Mouse (Mus musculus) 3134 (cell line): ENCODE data around the gene Hcfc2.

Experiments
- DNase-seq: peaks from one replicate; pipeline ENCODE4 v3.0.0-alpha.2; 2011; ENCODE audit warnings: low spot score; ENCODE audit not compliant: insufficient read length; ENCODE audit errors: extremely low read depth

Hcfc2 gene

DNA sequence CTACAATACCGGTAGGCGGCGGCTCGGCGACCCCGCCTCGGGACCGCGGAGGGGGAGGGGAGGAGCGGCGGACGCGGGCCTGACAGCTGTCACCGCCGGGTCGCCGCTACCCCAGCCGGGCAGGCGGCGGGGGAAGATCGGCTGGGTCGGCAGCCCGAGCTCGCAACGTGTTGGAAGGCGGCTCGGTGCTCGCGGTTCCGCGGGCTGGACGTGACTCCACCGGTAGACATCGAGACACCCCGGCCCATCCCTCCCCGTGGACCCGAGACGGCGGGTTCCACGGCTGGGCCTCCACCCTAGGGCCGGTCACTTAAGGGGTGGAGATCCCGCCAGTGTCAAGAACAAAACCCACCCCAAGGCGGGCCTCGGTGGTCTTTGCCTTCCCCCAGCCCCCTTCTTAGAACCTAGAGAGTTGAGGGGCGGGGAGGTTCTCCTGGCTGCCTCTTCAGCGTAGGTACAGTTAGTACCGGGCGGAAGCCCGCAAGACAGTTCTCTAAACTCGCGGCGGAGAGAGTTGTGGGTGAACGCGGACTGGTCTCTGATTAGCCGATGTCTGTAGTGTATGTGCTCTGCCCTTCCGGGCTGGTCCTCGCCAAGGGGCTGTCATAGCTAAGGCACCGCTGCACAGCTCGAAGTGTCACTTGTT, 3.5 kb downstream of the Hcfc2 start:
- no peak for DNase-seq

DNA sequence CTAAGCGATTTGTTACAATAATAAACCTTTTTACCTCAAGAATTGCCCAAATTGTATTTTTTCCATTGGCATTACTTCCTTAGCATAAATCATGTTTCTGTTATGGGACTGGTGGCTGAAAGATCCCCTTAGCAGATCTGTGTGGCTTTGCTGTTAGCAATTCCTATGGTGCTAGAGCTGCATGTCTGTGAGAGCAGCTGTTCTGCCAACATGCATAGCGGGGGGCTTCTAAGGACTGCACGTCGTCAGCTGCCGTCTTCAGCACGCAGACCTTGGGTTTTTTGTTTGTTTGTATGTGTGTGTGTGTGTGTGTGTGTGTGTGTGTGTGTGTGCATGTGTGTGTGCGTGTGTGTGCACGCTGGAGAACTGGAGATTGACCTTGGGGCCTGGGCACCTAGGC, 45.4 kb downstream of the Hcfc2 start:
- no peak for DNase-seq

DNA sequence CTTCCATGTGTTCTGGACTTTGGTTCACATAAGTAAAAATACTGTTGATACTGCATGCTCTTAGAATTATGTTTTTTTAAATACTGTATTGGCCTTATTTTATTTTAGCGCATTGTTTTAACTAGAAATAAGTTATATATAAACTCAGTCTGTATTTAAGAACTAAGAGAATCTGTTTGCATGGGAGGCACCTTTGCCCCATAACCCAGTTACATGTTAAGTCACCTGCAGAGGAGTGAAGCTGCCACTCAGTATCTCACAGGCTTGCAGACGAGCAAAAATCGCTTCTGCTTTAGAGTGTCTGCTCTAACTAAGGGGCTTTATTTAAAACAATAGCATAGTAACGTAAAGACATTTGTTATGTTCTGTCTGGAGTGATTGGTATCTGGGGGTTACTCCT, 45.9 kb downstream of the Hcfc2 start:
- DNase-seq, result no peak

DNA sequence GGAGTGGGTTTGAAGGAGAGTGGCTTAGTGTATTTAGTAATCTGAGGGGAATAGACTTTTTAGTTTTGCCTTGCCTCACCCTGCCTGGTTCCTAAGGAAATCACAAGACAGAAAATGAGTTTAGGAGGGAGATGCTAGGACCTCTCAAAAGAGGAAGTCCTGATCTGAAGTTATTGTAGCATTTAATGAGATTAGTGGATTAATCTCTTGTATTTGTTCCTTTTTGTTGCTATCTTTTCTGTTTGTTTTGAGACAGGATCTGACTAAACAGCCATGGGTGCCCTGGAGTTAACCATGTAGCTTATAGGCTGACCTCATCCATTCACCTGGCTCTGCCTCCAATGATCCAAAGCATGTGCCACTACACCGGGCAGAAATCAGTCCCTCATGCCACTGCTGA, 46.6 kb downstream of the Hcfc2 start:
- DNase-seq, result no peak

DNA sequence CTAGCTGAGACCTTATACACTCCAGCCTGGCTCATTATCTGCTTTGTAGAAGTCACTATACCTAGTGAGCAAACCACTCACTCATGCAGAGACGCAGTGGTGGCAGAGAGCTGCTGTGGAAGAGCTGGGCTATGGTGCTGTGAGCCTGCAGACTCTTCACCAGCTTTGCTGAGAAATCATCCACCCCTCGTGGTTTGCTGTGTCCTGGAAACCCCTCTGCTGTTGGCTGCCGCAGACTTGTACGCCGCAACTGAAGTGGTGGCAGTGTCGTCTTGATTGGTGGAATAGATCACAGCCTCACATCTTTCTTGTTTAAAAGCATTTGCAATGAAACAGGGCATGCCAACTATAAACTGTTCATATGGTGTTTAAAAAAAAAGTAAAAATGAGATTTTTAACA, 48.3 kb downstream of the Hcfc2 start:
- no peak for DNase-seq

DNA sequence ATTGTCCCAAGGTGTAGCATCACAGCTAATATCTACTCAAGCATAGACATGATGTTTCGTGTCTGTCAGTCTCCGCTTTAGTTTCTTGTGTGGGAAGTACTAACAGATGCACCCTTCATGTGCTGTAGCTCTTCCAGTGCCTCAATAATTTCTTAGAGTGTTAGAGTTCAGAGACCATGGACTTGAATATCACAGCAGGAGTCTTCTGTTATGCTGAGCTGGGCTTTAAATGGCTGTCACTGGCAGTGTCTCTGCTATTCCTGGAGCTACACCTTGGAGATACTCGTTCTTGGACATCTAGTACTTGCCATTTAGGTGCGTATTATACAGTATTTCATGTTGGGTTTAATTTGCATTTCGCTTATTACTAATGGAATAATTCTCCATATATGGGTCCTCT, 49.3 kb downstream of the Hcfc2 start:
- no peak for DNase-seq

DNA sequence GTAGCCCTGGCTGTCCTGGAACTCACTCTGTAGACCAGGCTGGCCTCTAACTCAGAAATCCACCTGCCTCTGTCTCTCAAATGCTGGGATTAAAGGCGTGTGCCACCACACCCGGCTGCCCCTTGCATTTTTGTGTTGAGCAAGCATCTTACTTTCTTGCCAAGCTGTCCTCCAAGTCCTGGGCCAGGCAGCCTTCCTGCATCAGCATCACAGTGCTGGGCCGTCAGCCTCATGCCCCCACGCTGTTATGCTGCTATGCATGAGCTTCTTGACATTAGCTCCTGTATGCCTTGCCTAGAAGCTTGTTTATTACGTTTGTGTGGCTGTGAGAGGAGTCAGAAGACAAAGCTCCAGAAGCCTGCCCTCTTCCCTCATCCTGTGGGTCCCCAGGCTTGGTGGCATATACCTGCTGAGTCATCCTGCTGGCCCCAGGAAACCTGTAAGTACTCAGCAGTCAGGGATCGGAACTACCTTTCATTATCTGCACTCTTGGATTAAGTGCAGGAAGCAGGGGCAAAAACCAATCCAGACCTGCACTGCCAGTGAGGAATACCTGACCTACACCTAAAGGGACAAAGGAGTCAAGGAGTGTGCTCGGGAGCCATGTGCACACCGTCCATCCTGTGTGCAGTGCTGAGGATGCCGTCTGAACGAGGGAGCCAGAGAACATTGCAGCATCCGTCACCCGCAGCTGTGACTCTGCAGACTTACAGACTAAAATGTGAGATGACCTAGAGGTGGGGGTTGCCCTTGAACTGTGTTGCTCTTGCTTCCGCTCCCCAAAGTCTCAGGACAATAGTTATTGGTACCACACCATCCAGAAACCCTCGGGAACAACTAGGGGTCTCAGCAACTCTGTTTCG, 51.3 kb downstream of the Hcfc2 start:
- no peak for DNase-seq

DNA sequence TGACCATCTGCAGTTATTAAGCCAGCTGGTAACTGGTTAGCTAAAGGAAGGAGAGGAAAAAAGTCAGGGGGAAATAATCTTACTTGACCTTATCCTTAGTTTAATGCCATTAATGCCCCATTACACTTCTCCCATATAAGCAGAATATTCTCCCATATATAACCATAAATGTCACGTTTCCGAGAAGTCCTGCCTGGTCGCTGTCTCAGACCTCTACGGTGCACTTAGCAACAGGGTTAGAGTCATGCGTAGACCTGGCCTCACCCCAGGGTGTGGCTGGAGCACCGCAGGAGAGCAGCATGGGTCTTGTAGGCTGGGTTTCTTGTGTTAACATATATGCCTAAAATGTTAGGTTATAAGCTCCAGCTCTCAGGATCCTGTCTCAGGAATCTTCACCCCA, 54.8 kb downstream of the Hcfc2 start:
- no peak for DNase-seq

DNA sequence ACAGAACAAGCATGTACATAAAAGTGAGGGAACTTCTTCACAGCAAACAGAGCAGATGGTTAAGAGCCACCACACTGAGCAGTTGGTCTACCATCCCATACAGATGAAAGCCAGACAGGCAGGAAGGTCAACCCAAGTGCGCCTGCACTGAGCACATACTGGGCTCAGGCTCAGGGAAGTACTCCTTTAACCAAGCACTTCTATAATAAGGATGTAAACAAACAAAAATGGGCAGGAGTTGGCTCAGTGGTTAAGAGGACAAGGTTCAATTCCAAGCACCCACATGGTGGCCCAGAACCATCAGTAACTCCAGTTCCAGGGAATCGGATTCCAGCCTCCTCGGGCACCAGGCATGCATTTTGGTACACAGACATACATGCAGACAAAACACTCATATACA, 57.0 kb downstream of the Hcfc2 start:
- DNase-seq, result no peak

DNA sequence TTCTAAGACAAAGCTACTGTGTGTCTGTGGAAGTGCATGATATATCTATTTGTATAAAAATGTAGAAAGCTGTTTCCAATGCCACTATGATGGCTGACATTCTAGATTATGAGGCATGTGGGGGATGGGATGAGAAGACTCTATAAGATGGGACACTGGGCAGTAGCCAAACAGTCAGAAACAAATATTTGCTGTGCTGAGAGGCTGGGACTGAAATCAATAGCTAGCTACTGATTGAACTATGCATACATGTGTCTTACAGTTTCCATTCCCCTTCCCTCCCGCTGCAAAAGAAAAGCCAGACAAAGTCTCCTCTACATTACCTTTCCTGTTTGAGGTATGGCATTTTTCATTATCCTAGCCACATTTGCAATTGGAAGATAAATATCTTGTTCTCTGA, 58.7 kb downstream of the Hcfc2 start:
- no peak for DNase-seq

DNA sequence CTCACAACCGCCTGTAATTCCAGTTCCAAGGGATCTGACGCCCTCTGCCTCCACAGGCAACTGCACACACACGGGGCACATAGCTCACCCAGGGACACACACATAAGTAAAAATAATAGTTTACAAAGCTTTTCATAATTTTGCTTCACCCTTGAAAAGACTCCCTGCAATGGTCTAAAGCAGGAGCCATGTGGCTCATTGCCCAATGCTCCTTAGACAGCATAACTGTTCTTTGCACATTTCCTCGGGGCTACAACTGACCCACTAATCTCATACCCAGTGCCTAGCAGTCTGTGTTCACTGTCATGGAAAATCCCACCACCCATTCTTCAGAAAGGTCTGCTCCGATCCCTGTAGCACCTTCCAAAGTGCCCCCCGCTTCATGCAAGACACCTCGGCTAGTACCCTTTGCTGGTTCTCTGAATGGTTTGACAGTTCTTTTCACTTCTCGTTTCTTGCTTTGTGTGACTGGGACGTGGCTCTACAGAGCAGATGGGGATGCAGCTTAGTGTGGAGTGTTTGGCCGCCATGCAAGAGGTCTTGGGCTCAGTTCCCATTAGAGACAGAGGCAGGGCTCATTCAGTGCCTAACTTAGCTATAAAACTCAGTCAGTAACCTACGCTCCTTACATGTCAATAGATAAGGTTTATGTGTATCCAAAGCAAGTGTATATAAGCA, 59.4 kb downstream of the Hcfc2 start:
- DNase-seq, result no peak

DNA sequence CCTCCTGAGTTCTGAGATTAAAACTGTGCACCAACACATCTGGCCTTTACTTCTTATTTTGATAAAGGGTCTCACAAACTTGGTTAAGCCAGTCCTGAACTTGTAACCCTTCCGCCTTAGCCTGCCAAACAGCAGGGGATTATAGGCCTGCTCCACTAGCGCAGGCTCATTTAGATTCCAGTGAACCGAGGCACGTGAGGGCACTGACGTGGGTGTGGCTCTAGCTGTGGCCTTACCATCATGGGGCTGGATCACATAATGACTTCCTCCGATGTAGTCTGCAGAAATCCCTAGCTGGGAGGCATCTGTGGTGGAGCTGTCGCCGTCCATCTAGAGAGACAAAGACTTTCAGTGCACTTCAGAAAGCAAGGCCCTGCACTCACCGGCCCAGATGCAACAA, 60.5 kb downstream of the Hcfc2 start:
- no peak for DNase-seq

DNA sequence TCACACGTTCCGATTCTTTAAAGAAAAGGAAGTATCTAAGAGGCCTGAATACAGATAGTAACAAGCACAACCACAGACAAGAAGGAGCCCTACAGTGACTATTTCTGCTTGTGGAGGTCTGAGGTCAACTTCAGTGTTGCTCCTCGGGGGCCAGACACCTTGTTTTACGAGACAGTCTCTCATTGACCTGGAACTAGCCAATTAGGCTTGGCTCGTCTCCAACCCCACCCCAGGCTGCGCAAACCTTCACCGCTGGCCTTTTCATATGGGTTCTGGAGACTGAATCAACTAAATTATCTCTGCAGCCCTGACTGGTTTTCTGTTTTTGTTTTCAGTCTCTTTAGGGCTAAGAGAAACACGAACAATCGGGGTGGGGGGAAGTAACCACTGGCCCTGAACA, 61.4 kb downstream of the Hcfc2 start:
- no peak for DNase-seq

DNA sequence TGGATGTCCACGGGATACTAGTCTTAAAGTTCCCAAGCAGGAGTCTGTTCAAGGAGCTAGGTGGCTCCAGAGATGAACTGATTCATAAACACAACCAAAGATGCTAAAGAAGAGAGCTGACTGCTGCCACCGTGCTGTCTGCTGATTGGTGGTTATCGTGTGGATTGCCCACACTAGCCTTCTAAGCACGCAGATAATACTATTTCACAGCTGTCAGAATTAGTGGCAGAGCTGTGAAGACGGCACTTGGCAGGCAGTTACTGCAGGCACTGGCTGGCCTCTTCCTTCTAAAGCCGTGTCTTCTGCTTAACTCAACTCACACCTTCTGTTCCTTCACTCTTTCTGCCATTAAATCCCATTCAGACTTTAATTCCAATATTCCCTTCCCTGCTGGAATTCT, 62.4 kb downstream of the Hcfc2 start:
- DNase-seq, result no peak

DNA sequence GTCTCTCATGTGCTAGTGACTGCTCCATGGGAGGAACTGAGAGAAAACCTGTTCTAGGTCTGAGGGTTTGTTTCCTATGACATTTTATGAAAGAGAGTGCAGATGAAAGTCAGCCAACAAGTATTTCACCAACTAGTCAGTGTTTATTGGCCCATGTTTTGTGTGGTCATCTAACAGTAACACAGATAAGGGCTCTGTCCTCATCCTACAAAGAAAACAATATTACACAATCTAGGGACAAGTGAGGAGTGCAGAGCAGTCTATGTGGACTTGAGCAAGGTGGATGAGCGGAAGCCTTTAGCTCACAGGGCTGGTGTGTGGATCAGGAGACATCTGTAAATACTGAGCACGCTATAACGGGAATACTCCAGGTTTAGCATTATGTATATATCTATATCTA, 62.9 kb downstream of the Hcfc2 start:
- no peak for DNase-seq

DNA sequence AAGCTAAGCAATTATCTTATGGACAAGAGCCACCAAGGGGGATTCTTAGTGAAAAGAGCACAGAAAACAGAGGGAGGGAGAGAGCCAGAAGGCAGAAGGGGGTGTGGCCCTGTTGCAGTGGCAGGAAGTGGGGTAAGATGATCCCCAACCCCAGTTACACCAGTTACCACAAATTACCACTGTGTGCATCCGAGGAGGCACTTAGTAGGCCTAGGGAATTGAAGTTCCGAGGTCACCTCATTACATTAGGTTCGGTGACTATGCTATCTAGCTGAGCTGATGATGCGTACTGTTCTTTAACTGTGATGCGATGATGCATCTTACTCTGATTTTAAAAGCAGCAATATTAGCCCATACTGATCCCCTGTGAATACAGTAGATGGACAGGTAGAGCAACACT, 63.7 kb downstream of the Hcfc2 start:
- DNase-seq, result no peak

DNA sequence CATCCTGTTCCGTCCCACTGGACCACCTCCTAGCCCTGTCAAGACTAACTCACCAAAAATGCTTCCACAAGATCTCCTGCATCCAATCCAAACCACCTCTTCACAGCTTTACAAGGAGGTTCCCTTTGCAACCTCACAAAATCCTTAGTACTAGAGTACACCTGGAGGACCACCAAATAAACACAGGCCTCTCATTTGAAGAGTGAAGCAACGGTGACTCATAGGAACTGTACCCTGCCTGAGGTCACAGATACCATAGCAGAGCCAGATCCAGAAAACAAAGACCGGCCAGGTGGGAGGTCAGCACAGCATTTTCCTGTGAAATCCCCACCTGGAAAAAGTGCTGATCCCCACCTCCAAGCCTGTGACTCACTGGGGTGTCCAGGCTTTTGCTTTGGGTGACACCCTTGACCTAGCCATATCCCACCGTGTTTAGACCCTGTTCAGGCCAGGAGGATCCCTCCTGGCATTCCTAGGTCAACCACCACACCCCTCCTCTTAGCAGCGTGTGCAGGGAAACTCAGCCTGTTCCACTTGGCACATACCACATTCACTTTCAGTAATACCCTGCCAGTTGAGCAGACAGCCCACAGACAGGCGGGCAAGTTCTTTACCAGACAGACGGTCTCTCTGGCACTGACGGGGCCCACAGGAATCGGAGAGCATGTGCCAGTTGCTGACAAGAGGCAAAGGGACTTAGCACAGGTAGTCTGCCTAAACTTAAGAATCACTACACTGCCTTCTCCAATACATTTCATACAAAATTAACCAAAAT, 65.3 kb downstream of the Hcfc2 start:
- no peak for DNase-seq

DNA sequence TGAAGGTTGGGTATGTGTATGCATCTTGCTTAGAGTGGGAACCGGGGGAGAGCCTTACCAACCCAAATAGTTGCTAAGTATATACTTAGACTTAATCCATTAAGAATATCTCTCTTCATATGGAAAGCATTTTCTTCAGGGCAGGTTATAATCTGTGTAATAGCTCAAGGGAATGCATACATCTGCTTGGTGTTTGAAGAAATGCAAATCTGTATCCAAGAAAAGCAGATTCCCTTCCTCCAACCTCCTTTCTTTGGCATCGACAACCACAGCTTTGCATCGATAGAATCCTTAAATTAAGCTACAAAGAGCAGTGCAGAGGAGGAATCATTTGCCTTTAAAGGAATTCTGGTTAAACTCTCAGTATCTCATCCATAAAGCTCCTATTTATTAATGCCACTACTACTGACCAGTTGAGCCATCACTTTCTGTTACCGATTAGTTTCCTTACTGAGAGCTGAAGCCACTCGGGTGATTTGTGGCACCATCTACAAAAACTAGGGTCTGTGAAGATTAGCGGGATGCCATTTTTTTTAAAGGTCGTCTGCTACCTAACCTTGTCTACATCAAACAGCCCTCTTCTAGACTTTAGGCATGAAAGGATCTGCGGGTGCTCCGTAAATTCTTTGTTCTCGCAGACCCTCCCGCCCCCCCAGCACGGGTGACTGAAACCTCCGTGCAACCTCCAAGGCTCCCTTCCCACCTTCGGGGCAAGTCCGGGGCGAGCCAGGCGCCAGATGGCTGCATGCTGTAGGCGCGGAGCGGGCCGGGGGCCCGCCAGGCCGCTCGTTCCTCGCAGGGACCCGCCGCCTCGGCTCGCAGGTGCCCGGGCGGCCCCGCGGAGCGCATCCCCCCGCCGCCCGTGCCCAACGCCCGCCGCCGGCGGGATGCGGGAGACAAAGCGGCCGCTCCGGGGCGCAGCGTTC, 67.1 kb downstream of the Hcfc2 start:
- DNase-seq, result peak; percentile 36

DNA sequence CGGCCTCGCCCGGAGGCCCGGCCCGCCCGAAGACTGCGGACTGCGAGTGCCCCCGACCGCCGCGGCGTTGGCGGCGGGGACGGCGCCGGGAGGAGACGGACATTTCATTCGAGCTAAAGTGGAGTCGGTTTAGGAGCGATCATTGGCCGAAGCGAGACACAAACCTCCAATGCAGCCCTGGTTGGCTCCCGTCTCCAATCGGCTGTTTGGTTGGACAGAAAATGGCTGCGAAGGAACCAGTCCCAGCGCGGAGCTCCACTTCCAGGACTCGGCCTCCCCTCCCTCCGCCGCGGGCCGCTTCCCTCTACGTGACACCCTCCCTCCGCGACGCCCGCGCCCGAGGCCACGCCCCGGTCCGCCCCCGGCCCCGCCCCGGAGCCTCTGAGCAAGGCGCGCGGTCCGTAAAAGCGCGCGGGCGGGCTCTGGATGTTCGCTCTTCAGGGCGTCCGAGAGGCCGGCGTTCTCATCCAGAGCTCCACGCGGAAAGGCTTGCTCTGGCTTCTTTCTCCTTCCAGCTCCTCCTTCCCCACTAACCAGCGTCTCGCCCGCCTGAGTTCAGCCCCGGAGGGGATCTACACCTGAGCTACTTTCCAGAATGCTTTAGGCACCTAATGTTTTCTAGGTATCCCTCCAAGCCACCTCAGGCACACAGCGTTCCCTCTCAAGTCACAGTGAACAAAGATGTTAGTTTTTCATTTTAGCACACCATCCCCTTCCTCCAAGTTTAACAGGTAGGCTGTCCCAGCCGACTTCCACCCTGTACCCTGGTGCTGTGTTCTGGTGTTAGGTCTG, 68.1 kb downstream of the Hcfc2 start, which contains the start of gene Nfyb:
Gene Nfyb, minus strand, starts transcription at position 305 of the 792 bp plus-strand sequence.
- peak; percentile 96 for DNase-seq
